Mouse (Mus musculus) G1E (cell line): ENCODE results near the gene Fam174b. TPM values are rescaled to one million over a fixed set of nuclear protein-coding genes. Genes with fewer than 3 reads are reported as not detected.

Experiments
- ATAC-seq: 2 replicates; pipeline ENCODE4 v1.8.0; 2016; ENCODE audit warnings: mild to moderate bottlenecking; ENCODE audit not compliant: insufficient number of reproducible peaks, poor library complexity, low FRiP score, severe bottlenecking; ENCODE audit errors: extremely low read depth
- DNase-seq: peaks from one replicate; pipeline ENCODE4 v3.0.0; 2012; ENCODE audit warnings: low spot score
- H3K27me3 ChIP-seq: 2 replicates; pipeline ENCODE4 v1.6.1; 2012; ENCODE audit warnings: mild to moderate bottlenecking, low read length, inconsistent platforms; ENCODE audit not compliant: insufficient read depth
- H3K36me3 ChIP-seq: replicated peaks from 2 replicates; pipeline ENCODE3; 2012; ENCODE audit warnings: mild to moderate bottlenecking, inconsistent platforms
- H3K4me1 ChIP-seq: 2 replicates; pipeline ENCODE4 v1.6.1; 2012; ENCODE audit warnings: low read depth, low read length, inconsistent platforms, mixed read lengths; ENCODE audit not compliant: insufficient read depth
- H3K4me3 ChIP-seq: 2 replicates; pipeline ENCODE4 v1.5.1; 2012; ENCODE audit warnings: low read depth, mild to moderate bottlenecking, inconsistent platforms, low read length, moderate library complexity, mixed read lengths
- H3K9me3 ChIP-seq: replicated peaks from 2 replicates; pipeline ENCODE4 v1.6.1; 2012; ENCODE audit warnings: inconsistent platforms
- CTCF ChIP-seq: IDR thresholded peaks from 2 replicates; pipeline ENCODE4 v1.5.1; 2012; ENCODE audit warnings: low read depth, low read length, inconsistent platforms, mixed read lengths
- GATA1 ChIP-seq: IDR thresholded peaks from 2 replicates; pipeline ENCODE4 v1.6.1; 2012; ENCODE audit warnings: borderline replicate concordance, low read length, inconsistent platforms, mixed read lengths
- GATA2 ChIP-seq: IDR thresholded peaks from 2 replicates; pipeline ENCODE4 v1.6.1; 2012; ENCODE audit warnings: low read depth, low read length, inconsistent platforms, borderline replicate concordance
- POLR2AphosphoS5 ChIP-seq: IDR thresholded peaks from 2 replicates; pipeline ENCODE4 v1.6.1; 2012; ENCODE audit warnings: low read depth, low read length, inconsistent platforms; ENCODE audit not compliant: insufficient replicate concordance
- TAL1 ChIP-seq: conservative IDR thresholded peaks from 2 replicates; pipeline ENCODE4 v1.6.1; 2012; ENCODE audit warnings: low read depth, low read length, inconsistent platforms, mixed read lengths
- polyA plus RNA-seq: library from polyadenylated mRNA; stranded (reverse); fragments of >175 nt; gene quantifications from 2 replicates; pipeline ENCODE4 v1.2.3, GENCODE M21; 2012
- total RNA-seq, 2 experiments: library from RNA; stranded (forward) in 1 of 2; stranded (reverse) in 1 of 2; fragments of 200-1000 nt in 1 of 2; fragments of >200 nt in 1 of 2; fragmentation: Nextera tagmentation in 1 of 2; gene quantifications; 2 replicates each; pipeline ENCODE4 v1.2.3; 2014 to 2017

Gene Fam174b
- total and polyA plus RNA-seq, 3 experiments = 0.02 to 1.5 TPM; not detected in 1

- ATAC-seq = no peak
- Histone ChIP-seq H3K27me3 (peaks cover 22% of the 10 kb centered on the region), H3K4me1 (peaks cover 23% of the 10 kb centered on the region), H3K9me3 (peaks cover 2% of the 10 kb centered on the region; the same call in 1 of the 2 replicates), H3K36me3 (no peaks in the 10 kb centered on the region), H3K4me3 (no peak overlapping the region)
- no peak for TF ChIP-seq TAL1
- TF ChIP-seq GATA2 = no peak
- no peak for TF ChIP-seq CTCF
- TF ChIP-seq POLR2AphosphoS5 = no peak
- TF ChIP-seq GATA1 = no peak
- DNase-seq = no peak
Measured at GRCm38 (mm10) chr7:73774781-73775180, 34.7 kb downstream of the Fam174b start.

GRCm38 (mm10) chr7:73777777-73778176, 37.7 kb downstream of the Fam174b start:
- Histone ChIP-seq H3K4me1 (peaks cover 12% of the 10 kb centered on the region; the same call in 1 of the 2 replicates), H3K9me3 (no peaks in the 10 kb centered on the region), H3K27me3 (peaks cover 20% of the 10 kb centered on the region), H3K4me3 (no peak overlapping the region), H3K36me3 (no peaks in the 10 kb centered on the region)
- ATAC-seq (no peak), DNase-seq (no peak)
- no peak for TF ChIP-seq TAL1
- no peak for TF ChIP-seq CTCF
- no peak for TF ChIP-seq GATA2
- TF ChIP-seq GATA1 = no peak
- TF ChIP-seq POLR2AphosphoS5 = no peak

GRCm38 (mm10) chr7:73784736-73785428, 44.8 kb downstream of the Fam174b start:
- no peak for TF ChIP-seq POLR2AphosphoS5
- TF ChIP-seq GATA1 = no peak
- no peak for TF ChIP-seq CTCF
- TF ChIP-seq TAL1 = no peak
- TF ChIP-seq GATA2 = no peak
- H3K4me3 ChIP-seq = no peak overlapping the region
- H3K9me3 ChIP-seq = no peaks in the 10 kb centered on the region
- H3K36me3 ChIP-seq = no peaks in the 10 kb centered on the region
- DNase-seq (no peak), ATAC-seq (no peak)
- H3K27me3 ChIP-seq = peaks cover 16% of the 10 kb centered on the region
- H3K4me1 ChIP-seq = no peaks in the 10 kb centered on the region

GRCm38 (mm10) chr7:73785815-73786214, 45.7 kb downstream of the Fam174b start:
- ATAC-seq = no peak
- no peak for DNase-seq
- Histone ChIP-seq H3K27me3 (peaks cover 16% of the 10 kb centered on the region), H3K9me3 (no peaks in the 10 kb centered on the region), H3K4me1 (no peaks in the 10 kb centered on the region), H3K4me3 (no peak overlapping the region), H3K36me3 (no peaks in the 10 kb centered on the region)
- TF ChIP-seq POLR2AphosphoS5 (no peak), GATA1 (no peak), TAL1 (no peak), CTCF (no peak), GATA2 (no peak)

- H3K36me3 ChIP-seq = no peaks in the 10 kb centered on the region
- no peak for TF ChIP-seq CTCF
- TF ChIP-seq GATA1 = no peak
- no peak for TF ChIP-seq TAL1
- no peak for TF ChIP-seq GATA2
- TF ChIP-seq POLR2AphosphoS5 = no peak
- DNase-seq = no peak
- ATAC-seq = no peak
- peaks cover 21% of the 10 kb centered on the region for H3K27me3 ChIP-seq
- H3K4me3 ChIP-seq = no peak overlapping the region
- H3K9me3 ChIP-seq = no peaks in the 10 kb centered on the region
- H3K4me1 ChIP-seq = no peaks in the 10 kb centered on the region
Measured at GRCm38 (mm10) chr7:73787513-73787912, 47.4 kb downstream of the Fam174b start.

GRCm38 (mm10) chr7:73791096-73791495, 51.0 kb downstream of the Fam174b start:
- Histone ChIP-seq H3K27me3 (peaks cover 12% of the 10 kb centered on the region), H3K36me3 (no peaks in the 10 kb centered on the region), H3K4me3 (no peak overlapping the region), H3K9me3 (no peaks in the 10 kb centered on the region), H3K4me1 (no peaks in the 10 kb centered on the region)
- DNase-seq (no peak), ATAC-seq (no peak)
- no peak for TF ChIP-seq CTCF
- TF ChIP-seq TAL1 = no peak
- no peak for TF ChIP-seq POLR2AphosphoS5
- no peak for TF ChIP-seq GATA1
- TF ChIP-seq GATA2 = no peak
